Mouse (Mus musculus) liver, embryonic 15.5 days (tissue): ENCODE measurements around the gene Defb41. TPM values are rescaled to one million over a fixed set of nuclear protein-coding genes. Genes with fewer than 3 reads are reported as not detected.

ENCODE experiments used
- polyA plus RNA-seq: library from polyadenylated mRNA; unstranded; fragments of >200 nt; fragmentation: Nextera tagmentation; extraction: Ambion mirVana; gene quantifications from 2 replicates; pipeline ENCODE4 v1.2.1, GENCODE M21; 2015

Defb41 gene
- polyA plus RNA-seq, 1 experiment from 2014 or later: not detected

Other genes starting within 250 kb of the Defb41 start
- not detected in 2 replicates for gene Crisp4, start 119.2 kb downstream of the Defb41 start, polyA plus RNA-seq
- not detected in 2 replicates for gene Defb18, start 27.7 kb downstream of the Defb41 start, polyA plus RNA-seq